Mouse (Mus musculus) spleen, adult 12 weeks (tissue): Measurements from ENCODE around the gene 9530068E07Rik.
A peak's percentile ranks its signal among the peaks of the same experiment; 100 is the strongest.
"Not testable (repeated sequence)": the region's sequence is repeated elsewhere in the genome, so short reads cannot be mapped to it uniquely, and the experiment has no call there.

Experiments
- DNase-seq: peaks from one replicate; pipeline ENCODE4 v3.0.0; 2022; ENCODE audit warnings: low spot score

The 9530068E07Rik gene

DNA sequence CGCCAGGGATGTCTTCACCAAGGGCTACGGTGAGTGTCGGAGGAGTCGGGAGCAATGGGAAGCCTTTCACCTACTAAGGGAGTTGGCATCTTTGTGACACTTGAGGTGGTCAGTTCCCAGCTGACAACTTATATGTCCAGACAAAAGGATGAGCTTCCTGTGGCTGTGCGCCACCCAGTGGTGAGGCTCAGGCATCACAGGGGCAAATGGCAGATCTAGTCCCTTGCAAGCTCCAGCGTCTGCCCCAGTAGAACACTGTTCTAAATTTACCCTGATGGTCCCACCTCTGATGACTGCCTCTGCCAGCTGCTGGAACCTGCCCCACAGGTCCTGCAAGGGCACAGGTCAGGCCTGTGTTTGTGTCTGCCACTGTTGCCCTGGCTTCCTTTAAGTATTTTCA, 21.9 kb upstream of the 9530068E07Rik start:
- peak; percentile 43 for DNase-seq

DNA sequence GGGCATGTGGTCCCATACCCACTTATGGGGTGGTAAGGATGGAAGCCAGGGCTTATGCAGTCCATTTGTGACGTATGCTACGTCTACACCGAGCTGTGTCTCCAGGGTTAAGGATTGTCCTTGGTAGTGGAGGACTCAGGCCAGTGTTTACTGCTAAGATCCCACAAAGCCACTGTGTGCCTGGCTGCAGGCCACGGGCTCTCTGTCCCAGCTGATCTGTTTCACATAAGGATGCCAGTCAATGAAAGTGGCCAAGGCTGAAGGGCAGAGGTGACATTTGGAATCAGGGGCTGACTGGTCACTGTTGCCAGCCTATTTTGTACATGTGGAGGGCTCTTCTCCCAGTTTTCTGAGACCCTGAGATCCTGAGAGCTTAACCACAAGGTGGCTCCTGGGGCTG, 18.6 kb upstream of the 9530068E07Rik start:
- DNase-seq: no peak

DNA sequence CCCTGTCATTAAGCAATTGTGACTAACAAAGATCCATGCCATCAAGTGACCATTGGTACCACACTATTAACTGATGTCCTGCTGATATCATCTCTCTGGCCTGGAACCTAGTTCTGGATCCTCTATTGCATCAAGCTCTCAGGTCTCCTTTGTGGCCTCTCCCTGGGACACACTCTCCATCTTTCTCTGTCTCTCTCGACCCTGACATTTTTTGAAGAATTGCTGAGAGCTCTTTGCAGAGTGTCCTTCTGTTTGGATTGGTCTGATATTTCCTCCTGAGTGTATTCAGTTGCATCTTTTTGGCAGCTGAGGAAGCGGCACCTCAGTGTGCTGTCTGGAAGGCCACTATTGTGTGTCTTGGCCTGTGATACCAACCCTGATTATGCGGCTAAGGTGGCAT, 17.0 kb upstream of the 9530068E07Rik start:
- DNase-seq: no peak

DNA sequence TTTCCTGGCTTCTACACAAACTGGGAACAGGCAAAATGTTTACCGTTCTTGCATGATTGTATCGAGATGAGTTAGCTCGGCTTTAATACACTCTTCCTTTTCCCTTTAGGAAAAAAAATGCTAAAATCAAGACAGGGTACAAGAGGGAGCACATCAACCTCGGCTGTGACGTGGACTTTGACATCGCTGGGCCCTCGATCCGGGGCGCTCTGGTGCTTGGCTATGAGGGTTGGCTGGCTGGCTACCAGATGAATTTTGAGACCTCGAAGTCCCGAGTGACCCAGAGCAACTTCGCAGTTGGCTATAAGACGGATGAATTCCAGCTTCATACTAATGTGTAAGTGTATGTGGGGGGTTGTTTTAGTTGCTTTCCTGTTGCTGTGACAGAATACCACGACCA, 12.5 kb upstream of the 9530068E07Rik start:
- no peak for DNase-seq

DNA sequence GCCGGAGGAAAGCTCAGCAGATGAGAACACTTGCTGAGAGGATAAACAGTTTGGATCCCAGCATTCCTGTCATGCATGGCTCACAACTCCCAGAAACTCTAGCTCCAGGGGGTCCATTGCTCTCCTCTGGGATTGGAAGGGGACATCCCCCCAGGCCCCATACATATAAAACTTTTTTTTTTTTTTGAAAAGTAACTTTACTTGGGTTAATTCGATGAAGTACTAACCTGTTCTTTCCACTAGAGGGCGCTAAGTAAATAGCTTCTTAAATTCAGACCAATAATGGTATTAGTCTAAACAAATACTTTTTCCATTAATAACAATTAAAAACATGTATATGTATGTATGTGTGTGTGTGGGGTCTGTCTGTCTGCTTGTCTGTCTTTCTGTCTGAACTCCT, 11.6 kb upstream of the 9530068E07Rik start:
- no peak for DNase-seq

GRCm38 (mm10) chr11:52386892-52387291, 9.3 kb upstream of the 9530068E07Rik start:
- DNase-seq: no peak

GRCm38 (mm10) chr11:52388150-52388549, 8.1 kb upstream of the 9530068E07Rik start:
- DNase-seq: no peak

DNA sequence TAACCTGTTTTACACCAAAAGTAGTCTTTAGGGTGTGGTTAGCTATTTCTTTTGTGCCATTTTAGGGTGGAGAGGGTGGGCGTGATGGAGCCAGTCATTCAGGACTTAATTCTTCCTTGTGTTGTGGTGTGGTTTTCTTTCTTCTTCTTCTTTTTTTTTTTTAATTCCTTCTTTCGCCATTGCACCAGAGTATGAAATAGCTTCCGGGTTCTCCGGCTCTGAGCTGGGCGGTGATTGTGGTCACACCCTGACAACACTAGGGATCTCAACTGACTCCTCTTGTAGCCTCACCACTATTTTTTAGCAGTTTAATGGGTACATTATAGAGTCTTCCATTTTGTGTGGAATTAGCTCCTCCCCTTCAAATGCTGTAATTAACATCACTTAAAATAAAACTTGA, 7.2 kb upstream of the 9530068E07Rik start:
- not testable (repeated sequence) for DNase-seq

DNA sequence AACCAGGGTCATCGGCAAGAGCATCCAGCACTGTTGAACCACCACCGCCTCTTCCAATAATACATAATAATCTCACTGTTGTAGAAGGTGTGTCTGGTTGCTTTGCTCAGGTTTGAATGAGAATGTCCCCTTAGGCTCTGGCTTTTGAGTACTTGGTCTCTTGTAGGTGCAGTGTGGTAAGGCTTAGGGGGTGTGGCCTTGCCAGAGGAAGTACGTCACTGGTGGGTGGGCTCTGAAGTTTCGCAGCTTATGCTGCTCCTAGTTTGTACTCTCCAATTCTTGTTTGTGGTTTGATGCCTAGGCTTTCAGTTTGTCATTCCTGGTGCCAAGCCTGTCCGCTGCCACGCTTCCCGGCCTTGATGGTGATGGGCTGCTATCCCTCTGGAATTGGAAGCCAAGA, 6.3 kb upstream of the 9530068E07Rik start:
- no peak for DNase-seq

GRCm38 (mm10) chr11:52394494-52394893, 1.7 kb upstream of the 9530068E07Rik start:
- DNase-seq: no peak

- no peak for DNase-seq
These were observed 885 bp upstream of the 9530068E07Rik start for GRCm38 (mm10) chr11:52395343-52395742.

DNA sequence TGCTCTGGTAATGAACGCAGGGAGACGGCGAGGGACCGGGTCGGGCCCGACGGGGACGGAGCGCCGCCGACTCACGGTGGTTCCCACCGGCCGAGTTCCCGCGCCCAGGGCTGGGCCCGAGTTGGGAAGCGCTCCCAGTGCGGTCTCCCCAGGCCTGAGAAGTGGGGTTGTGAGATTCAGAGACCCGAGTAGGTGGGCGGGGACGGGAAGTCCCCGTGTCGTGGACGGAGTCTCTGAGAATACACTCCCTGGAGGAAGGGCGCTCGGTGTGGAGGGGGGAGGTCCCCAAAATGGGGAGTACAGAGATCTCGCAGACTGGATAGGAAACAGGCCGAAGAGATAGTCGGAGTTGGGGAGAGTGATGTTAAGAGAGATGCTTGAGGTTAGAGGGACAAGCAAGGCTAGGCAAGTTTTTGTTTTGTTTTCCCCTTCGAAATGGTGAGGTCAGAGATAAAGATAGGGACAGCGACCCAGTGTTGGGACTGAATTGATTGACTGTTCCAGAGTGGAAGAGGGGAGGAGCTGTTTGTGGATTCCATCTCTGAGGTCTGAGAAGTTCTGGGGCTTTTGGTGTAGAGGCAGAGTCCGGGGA, 465 bp downstream of the 9530068E07Rik start:
- no peak for DNase-seq

GRCm38 (mm10) chr11:52397385-52397987, 1.3 kb downstream of the 9530068E07Rik start:
- no peak for DNase-seq

DNA sequence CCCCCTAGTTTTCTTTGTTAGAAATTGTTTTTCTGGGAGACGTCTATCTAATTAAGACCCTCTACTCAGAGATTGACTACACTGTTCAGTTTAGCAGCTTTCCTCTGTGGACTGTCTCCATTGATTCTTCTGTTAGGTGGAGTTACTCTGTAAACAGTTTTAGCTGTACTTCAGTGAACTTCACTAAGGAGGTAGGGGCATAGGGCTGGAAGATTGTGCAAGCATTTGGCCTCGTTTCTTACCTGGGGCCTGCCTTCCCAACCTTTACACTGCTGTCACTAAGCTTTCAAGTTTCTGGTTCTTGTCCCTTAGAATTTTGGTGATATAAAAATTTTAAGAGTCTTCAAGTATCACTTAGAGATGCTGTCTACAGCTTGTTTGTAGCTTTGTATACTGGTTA, 5.2 kb downstream of the 9530068E07Rik start:
- DNase-seq: no peak

GRCm38 (mm10) chr11:52402566-52402965, 6.3 kb downstream of the 9530068E07Rik start:
- DNase-seq: no peak

DNA sequence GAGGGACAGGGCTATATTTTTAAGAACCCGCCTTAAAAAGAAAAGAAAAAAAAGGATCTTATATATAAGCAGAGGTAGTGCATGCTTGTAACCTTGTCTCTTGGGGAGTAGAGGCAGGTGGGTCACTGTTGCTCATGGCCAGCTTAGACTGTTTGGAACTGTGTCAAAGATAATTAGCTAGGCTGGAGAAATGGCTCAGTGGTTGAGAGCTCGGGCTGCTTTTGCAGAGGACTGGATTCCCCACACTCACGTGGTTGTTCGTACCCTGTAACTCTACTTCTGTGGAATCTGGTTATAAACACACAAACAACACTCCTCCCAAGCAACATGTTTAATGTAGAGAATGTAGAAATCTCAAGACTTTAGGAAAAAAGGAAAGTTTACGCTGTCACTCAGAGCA, 8.0 kb downstream of the 9530068E07Rik start:
- no peak for DNase-seq

DNA sequence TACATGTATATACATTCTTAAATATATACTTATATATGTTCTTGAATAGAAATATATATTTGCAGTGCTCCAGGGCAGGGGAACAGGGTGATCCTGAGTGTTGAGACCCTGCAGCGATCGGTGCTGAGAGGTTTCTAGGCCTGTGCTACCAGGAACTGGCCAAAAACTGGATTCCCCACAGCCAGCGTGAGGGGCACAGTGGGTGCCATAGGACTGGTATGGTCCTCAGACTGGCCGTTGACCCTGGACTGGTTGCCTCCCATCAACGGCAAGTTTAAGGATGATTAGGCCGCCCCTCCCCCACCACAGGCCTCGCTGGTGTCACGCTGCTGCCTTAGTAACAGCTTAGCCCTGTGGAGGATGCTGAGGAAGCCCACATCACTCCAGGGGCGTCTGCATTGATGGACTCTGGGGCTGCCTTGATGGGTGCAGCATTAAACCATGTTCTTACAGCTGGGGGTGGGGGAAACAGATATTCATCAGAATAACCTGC, 9.0 kb downstream of the 9530068E07Rik start:
- DNase-seq: no peak

DNA sequence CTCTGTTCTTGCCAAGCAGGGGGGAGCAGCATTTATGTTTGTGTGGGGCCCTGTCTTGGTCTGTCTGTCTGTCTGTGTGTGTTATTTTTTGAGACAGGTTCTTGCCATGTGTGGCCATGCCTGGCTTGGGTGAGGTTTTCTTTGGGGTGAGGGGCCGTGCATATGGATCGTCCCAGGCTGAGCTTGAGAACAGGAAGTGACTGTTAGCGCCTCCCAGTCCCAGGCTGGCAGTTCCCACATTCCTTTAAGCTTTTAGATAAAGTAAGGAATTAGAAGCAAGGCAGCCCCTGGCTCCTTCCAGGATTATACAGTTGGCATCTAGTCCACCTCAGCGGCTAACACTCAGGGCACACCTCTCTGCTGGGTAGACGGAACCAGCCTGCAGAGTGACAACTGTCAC, 13.1 kb downstream of the 9530068E07Rik start:
- DNase-seq: no peak

DNA sequence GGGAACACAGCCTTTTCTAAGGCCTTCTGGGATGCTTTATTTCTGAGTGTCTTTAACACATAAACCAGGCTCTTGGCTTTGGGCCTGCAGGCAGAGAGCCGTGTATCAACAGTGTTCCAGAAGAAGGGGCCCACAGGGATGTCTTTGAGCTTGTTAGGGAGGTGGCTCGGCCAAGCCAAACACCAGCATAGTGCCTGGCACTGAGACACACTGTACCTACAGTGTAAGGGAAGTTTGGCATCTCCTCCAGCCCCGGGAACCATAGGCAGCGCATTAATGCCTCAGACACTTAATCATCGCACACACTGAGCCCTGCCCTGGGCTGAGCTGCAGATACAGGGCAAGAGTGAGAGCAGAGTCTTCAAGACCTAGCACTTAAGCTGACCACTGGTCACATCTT, 22.1 kb downstream of the 9530068E07Rik start:
- no peak for DNase-seq

GRCm38 (mm10) chr11:52419246-52419645, 23.0 kb downstream of the 9530068E07Rik start:
- DNase-seq: no peak

DNA sequence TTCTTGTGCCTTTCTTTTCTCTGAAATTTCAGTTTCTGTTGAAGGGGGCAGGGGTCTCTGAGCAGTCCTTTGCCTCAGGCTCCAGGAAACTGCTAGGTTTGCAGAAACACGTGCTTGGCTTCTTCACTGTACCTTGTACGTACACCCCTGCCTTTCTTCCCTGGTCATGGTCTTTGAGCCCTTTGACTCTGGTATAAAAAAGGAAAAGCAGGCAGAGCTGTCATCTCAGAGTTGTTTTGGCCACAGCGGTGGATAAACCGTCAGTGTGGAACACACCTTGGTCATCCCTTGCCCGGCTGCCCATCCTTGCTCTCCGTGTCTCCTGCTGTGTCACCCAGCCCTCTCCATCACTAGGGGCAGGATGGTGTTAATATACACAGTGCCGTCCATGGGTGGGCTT, 23.6 kb downstream of the 9530068E07Rik start:
- DNase-seq: no peak

DNA sequence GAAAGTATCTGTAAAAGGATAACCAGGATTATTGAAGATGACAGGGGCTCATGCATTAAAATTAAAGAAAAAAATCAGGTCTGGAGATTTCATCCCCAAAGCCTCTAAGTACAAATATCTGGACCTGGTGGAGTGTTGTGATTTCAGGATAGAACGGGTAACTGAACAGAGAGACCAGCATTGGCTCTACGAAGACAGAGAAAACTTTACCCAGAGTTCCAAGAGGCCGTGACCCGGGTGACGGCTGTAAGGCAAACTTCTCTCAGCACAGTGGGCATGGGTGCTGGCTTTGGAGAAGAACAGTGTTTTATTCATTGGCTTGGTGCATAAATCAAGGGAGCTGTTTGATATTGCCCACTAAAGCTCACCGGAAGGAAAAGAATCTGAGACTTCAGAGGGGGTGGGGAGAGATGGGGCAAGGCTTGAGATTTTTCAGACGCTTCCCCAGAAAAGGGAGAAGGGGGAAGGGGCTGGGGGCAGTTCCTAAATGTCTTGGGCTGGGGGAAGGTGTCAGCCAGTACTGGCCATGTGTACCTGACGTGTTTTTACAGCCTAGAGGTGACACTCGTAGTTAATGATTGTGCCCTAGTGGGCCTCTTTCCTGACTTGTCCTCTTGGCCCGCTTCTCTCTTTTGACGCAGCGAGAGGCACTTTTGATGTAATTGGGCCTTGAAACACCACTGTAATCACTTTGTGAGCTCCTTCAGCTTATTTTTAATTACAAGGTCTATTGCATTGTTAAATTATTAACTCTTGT, 24.2 kb downstream of the 9530068E07Rik start:
- DNase-seq: no peak

GRCm38 (mm10) chr11:52421053-52421778, 25.0 kb downstream of the 9530068E07Rik start:
- DNase-seq: peak; percentile 15
